Mouse (Mus musculus) MEL (cell line): Measurements from ENCODE around the gene Capn12.

Experiments
- CHD2 ChIP-seq: IDR thresholded peaks from 2 replicates; pipeline ENCODE4 v1.6.1; 2011; ENCODE audit warnings: low read length, improper control_type of control experiment
- CTCF ChIP-seq, 3 experiments: IDR thresholded peaks in 2 of 3; conservative IDR thresholded peaks in 1 of 3; 2 replicates each; pipeline ENCODE4 v1.5.1; 2011 to 2012; ENCODE audit warnings: low read length in 3 of 3, low read depth in 2 of 3, mild to moderate bottlenecking in 2 of 3, improper control_type of control experiment in 1 of 3, inconsistent platforms in 1 of 3, mixed read lengths in 1 of 3, moderate library complexity in 1 of 3; ENCODE audit not compliant: control insufficient read depth in 1 of 3, insufficient read depth in 1 of 3, poor library complexity in 1 of 3, severe bottlenecking in 1 of 3
- E2F4 ChIP-seq: IDR thresholded peaks from 2 replicates; pipeline ENCODE4 v1.6.1; 2011; ENCODE audit warnings: low read depth, low read length, improper control_type of control experiment, borderline replicate concordance
- GATA1 ChIP-seq: IDR thresholded peaks from 2 replicates; pipeline ENCODE4 v1.6.1; 2011; ENCODE audit warnings: low read depth, low read length, improper control_type of control experiment
- HCFC1 ChIP-seq: IDR thresholded peaks from 2 replicates; pipeline ENCODE4 v1.6.1; 2012; ENCODE audit warnings: low read depth, mild to moderate bottlenecking, inconsistent platforms, low read length, improper control_type of control experiment, moderate library complexity
- MXI1 ChIP-seq: IDR thresholded peaks from 2 replicates; pipeline ENCODE4 v1.6.1; 2011; ENCODE audit warnings: mild to moderate bottlenecking, low read depth, low read length, improper control_type of control experiment
- MYB ChIP-seq: IDR thresholded peaks from 2 replicates; pipeline ENCODE4 v1.6.1; 2011; ENCODE audit warnings: mild to moderate bottlenecking, low read depth, low read length, improper control_type of control experiment
- POLR2A ChIP-seq, 2 experiments: IDR thresholded peaks; 2 replicates each; pipeline ENCODE4 v1.6.1; 2011 to 2012; ENCODE audit warnings: low read length in 2 of 2, mild to moderate bottlenecking in 2 of 2, control low read depth in 1 of 2, improper control_type of control experiment in 1 of 2, low read depth in 1 of 2, moderate library complexity in 1 of 2; ENCODE audit not compliant: control insufficient read depth in 1 of 2, insufficient read depth in 1 of 2, poor library complexity in 1 of 2
- SIN3A ChIP-seq: IDR thresholded peaks from 2 replicates; pipeline ENCODE4 v1.6.1; 2012; ENCODE audit warnings: low read length, improper control_type of control experiment, inconsistent platforms
- TAL1 ChIP-seq: IDR thresholded peaks from 2 replicates; pipeline ENCODE4 v1.6.1; 2012; ENCODE audit warnings: mild to moderate bottlenecking, inconsistent platforms, low read length, moderate library complexity, mixed read lengths
- TCF12 ChIP-seq: IDR thresholded peaks from 2 replicates; pipeline ENCODE4 v1.6.1; 2014; ENCODE audit warnings: low read depth, mild to moderate bottlenecking, inconsistent platforms, low read length, improper control_type of control experiment, moderate library complexity
- USF1 ChIP-seq: IDR thresholded peaks from 2 replicates; pipeline ENCODE4 v1.6.1; 2014; ENCODE audit warnings: low read depth, mild to moderate bottlenecking, inconsistent platforms, low read length, improper control_type of control experiment, moderate library complexity

DNA sequence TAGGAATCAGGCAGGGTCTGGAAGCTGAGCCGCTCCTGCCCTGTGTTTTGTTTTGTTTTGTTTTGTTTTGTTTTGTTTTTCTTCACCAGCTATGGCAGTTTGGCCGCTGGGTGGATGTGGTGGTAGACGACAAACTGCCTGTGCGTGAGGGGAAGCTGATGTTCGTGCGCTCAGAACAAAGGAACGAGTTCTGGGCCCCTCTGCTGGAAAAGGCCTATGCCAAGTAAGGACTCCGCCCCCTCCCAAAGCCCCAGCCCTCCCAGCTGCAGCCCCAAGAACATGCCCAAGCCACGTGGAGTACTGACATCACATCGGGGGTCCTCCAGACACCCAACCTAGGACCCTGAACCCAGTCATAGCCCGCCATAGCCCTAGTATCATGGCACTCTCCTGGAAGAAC lies 1.8 kb downstream of the Capn12 start:
- TF ChIP-seq HCFC1 (no peak), CHD2 (no peak), USF1 (no peak), MYB (no peak), CTCF (IDR thresholded peaks at IDR 0.05 in 2 of 3, conservative IDR thresholded peaks at IDR 0.05 in 1 of 3; ENCODE audit: control insufficient read depth in 1 of 3, insufficient read depth in 1 of 3, low read depth in 2 of 3, low read length in 3 of 3, poor library complexity in 1 of 3, severe bottlenecking in 1 of 3) (no peak), MXI1 (no peak), E2F4 (no peak), TCF12 (no peak), GATA1 (no peak), TAL1 (no peak), POLR2A (IDR thresholded peaks at IDR 0.05; ENCODE audit: control insufficient read depth in 1 of 2, insufficient read depth in 1 of 2, low read depth in 1 of 2, low read length in 2 of 2, poor library complexity in 1 of 2) (no peak), SIN3A (no peak)
